Mouse (Mus musculus) ES-E14 (cell line): ENCODE measurements around the gene Slc1a1. TPM values are rescaled to one million over a fixed set of nuclear protein-coding genes. Genes with fewer than 3 reads are reported as not detected.

Source experiments
- DNase-seq: peaks from one replicate; pipeline ENCODE4 v3.0.0-alpha.2; 2013; ENCODE audit warnings: low read depth, low spot score
- H3K27ac ChIP-seq: 2 replicates; pipeline ENCODE4 v1.5.1; 2012; ENCODE audit warnings: low read depth, mild to moderate bottlenecking, low read length, moderate library complexity, mixed read lengths; ENCODE audit not compliant: poor library complexity, insufficient read depth, severe bottlenecking
- H3K36me3 ChIP-seq: 2 replicates; pipeline ENCODE4 v1.6.1; 2012; ENCODE audit warnings: mild to moderate bottlenecking, low read length, moderate library complexity, mixed read lengths; ENCODE audit not compliant: control insufficient read depth, poor library complexity, insufficient read depth, severe bottlenecking
- H3K4me1 ChIP-seq, 2 experiments: fragments of 150-350 bp in 1 of 2; sonication (generic) in 1 of 2; 2 replicates each; pipeline ENCODE4 v1.6.1; 2012; ENCODE audit warnings: low read length in 2 of 2, mild to moderate bottlenecking in 1 of 2, mixed read lengths in 1 of 2; ENCODE audit not compliant: control insufficient read depth in 2 of 2, insufficient read depth in 2 of 2, poor library complexity in 1 of 2
- H3K4me3 ChIP-seq, 2 experiments: fragments of 150-350 bp in 1 of 2; sonication (generic) in 1 of 2; 2 replicates each; pipeline ENCODE4 v1.5.1; 2012; ENCODE audit warnings: low read length in 2 of 2, low read depth in 1 of 2, mild to moderate bottlenecking in 1 of 2, mixed read lengths in 1 of 2; ENCODE audit not compliant: insufficient read depth in 1 of 2, poor library complexity in 1 of 2, severe bottlenecking in 1 of 2
- H3K9ac ChIP-seq: 2 replicates; pipeline ENCODE4 v1.6.1; 2012; ENCODE audit warnings: low read depth, mild to moderate bottlenecking, low read length, mixed read lengths; ENCODE audit not compliant: poor library complexity, insufficient read depth, severe bottlenecking
- H3K9me3 ChIP-seq: fragments of 150-350 bp; sonication (generic); 2 replicates; pipeline ENCODE4 v1.6.1; 2012; ENCODE audit warnings: low read depth, mild to moderate bottlenecking, low read length; ENCODE audit not compliant: control insufficient read depth, insufficient read depth
- CHD2 ChIP-seq: IDR thresholded peaks from 2 replicates; pipeline ENCODE4 v1.6.1; 2014; ENCODE audit warnings: mild to moderate bottlenecking, low read depth, low read length, inconsistent platforms
- HCFC1 ChIP-seq: IDR thresholded peaks from 2 replicates; pipeline ENCODE4 v1.6.1; 2012; ENCODE audit warnings: low read length, inconsistent platforms, borderline replicate concordance; ENCODE audit not compliant: insufficient read depth
- MAFK ChIP-seq: IDR thresholded peaks from 2 replicates; pipeline ENCODE4 v1.6.1; 2014; ENCODE audit warnings: mild to moderate bottlenecking, low read depth, low read length, inconsistent platforms; ENCODE audit not compliant: insufficient read depth
- ZC3H11A ChIP-seq: IDR thresholded peaks from 2 replicates; pipeline ENCODE4 v1.6.1; 2012; ENCODE audit warnings: low read depth, mild to moderate bottlenecking, inconsistent platforms, low read length, borderline replicate concordance
- ZNF384 ChIP-seq: IDR thresholded peaks from 2 replicates; pipeline ENCODE4 v1.6.1; 2012; ENCODE audit warnings: low read depth, low read length, inconsistent platforms
- in situ Hi-C, 2 experiments: fragments of 600-800 bp; cut with MboI; formaldehyde crosslinking; loops; one replicate each; pipeline ENCODE4 v1.15.1; 2025; ENCODE audit warnings: low sequenced_read_pairs in 2 of 2, inconsistent platforms in 1 of 2; ENCODE audit not compliant: unreplicated experiment in 2 of 2
- total RNA-seq: library from RNA; depleted of rRNA; stranded (reverse); fragments of 300-350 nt; gene quantifications from 2 replicates; pipeline ENCODE4 v1.2.3, GENCODE M21; 2012

Gene Slc1a1
- total RNA-seq, 1 experiment = 5.0 TPM

DNA sequence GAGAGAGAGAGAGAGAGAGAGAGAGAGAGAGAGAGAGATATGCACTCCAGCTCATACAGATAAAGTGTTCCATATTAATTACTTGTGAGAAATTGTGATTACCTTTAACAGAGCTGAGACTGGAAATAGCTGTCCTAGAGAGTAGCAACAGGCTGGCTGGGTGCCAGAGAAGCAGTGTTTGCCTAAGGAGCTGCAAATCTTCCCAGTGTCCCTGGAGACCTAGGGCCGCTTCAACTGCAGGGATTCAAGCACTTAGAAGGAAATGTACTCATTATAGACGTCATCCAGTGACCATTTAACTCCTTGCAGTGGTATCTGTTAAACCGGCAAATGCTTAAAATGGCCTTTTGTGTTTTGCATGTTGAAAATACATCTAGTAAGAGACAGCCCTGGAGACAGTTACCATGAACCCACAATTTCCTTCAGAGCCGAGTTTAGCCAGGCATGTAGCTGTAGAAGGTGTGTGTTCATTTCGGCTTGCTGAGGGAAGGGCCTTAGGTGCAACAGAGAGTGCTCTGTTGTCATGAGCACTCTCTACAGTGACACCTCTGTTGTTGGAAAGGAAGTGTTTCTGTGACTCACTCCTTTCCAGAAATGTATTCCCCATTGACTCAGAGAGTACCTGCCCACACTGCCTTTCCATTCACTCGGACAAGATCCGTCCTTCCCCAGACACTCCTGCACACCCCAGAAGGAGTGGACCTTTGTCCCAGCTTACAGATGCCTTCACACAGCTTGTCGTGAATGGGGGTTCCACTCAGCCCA, 10.3 kb downstream of the Slc1a1 start:
- Histone ChIP-seq H3K27ac (no peak overlapping the region), H3K9me3 (no peaks in the 10 kb centered on the region), H3K9ac (no peak overlapping the region), H3K4me1 (no peaks in the 10 kb centered on the region), H3K4me3 (no peak overlapping the region), H3K36me3 (no peaks in the 10 kb centered on the region)
- no peak for TF ChIP-seq MAFK
- no peak for TF ChIP-seq ZC3H11A
- no peak for TF ChIP-seq CHD2
- no peak for TF ChIP-seq ZNF384
- TF ChIP-seq HCFC1 = no peak
- in situ Hi-C loops = no loop called here
- DNase-seq = no peak

DNA sequence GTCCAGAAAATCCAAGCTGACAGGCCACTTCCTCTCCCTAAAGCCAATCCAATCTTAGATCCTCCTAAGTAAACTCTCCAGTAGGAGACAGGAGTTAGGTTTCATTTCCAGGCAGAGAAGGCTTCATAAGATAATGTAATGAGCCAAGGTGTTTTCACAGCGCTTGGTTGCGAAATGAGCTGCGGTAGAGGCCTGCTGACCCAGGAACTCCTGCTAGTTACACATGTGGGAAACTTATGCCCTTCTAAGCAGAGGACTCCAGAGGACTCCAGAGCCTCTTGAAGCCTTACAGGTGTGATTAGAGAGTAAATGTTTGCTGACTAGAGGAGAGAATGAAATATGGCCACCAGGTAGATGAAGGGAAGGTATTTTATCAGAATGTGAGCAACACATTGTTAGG, 15.7 kb downstream of the Slc1a1 start:
- H3K27ac ChIP-seq = no peak overlapping the region
- in situ Hi-C loops = no loop called here
- no peaks in the 10 kb centered on the region for H3K36me3 ChIP-seq
- H3K4me3 ChIP-seq = no peak overlapping the region
- no peaks in the 10 kb centered on the region for H3K9me3 ChIP-seq
- TF ChIP-seq CHD2 (no peak), HCFC1 (no peak), ZNF384 (no peak), ZC3H11A (no peak)
- no peak for DNase-seq
- no peak overlapping the region for H3K9ac ChIP-seq
- H3K4me1 ChIP-seq = no peaks in the 10 kb centered on the region

DNA sequence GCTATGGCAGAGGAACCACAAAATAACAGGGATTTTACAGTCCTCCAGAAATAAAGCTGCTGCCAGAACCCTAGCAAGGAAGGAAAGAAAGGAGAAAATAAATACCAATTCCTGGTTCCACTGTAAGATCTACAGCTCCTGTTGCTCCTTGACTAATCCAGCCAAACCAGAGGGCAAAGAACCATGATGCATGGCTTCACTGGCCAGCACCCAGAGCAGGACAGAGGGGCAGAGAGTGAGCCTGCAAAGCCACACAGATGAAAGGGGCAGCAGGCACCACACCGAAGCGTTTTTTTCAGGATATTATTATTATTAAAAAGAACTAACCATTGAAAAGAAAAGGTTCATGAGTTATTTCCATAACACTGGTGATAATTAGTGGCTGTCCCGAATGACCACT, 17.2 kb downstream of the Slc1a1 start:
- no peak overlapping the region for H3K27ac ChIP-seq
- H3K36me3 ChIP-seq = no peaks in the 10 kb centered on the region
- DNase-seq = no peak
- no peak overlapping the region for H3K9ac ChIP-seq
- no peak overlapping the region for H3K4me3 ChIP-seq
- in situ Hi-C loops = no loop called here
- H3K9me3 ChIP-seq = no peaks in the 10 kb centered on the region
- TF ChIP-seq ZC3H11A (no peak), MAFK (no peak), CHD2 (no peak)
- H3K4me1 ChIP-seq = no peaks in the 10 kb centered on the region; a peak in 1 of 4 replicates

DNA sequence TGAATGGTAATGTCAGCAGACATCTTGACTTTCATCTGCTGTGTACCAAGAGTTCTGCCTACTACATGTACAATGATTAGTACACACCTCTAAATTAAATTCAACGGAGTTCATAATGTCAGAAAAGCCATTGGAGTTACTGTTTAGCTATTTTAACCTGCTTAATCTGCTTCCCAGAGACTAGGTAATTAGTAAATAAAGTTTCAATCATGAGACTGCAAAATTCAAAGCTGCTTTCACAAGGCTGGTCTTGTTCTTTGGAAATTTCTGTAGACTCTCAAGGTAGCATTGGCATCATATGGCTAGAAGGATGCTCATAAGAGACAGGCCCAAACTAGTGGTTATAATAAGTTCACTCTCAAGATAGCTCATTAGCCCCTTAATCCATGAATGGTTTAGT, 20.0 kb downstream of the Slc1a1 start:
- in situ Hi-C loops = no loop called here
- H3K36me3 ChIP-seq = no peaks in the 10 kb centered on the region
- no peak overlapping the region for H3K4me3 ChIP-seq
- H3K9ac ChIP-seq = no peak overlapping the region
- no peak overlapping the region for H3K27ac ChIP-seq
- DNase-seq = no peak
- TF ChIP-seq ZNF384 (no peak), MAFK (no peak), CHD2 (no peak), ZC3H11A (no peak), HCFC1 (no peak)
- no peaks in the 10 kb centered on the region for H3K9me3 ChIP-seq
- H3K4me1 ChIP-seq = no peaks in the 10 kb centered on the region; a peak in 1 of 4 replicates

DNA sequence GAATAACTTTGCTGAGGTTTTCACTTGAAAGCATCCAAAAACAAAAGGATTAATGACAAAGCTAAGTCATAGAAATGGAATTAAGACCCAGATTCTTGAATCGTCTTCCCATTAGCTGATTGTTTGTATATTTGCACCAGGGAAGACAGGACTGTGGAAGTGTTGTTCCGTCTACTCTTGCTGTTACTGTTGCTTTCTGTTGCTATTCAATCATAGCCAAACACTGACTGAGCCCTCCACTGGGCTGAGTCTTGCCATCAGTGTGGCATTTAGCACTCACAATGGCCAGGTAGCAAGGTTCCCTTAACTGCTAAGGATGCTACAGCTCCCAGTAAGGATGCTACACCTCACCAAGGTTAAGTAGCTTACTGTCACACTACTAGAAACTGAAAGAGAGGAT, 25.4 kb downstream of the Slc1a1 start:
- TF ChIP-seq CHD2 = no peak
- TF ChIP-seq HCFC1 = no peak
- no peak for TF ChIP-seq MAFK
- TF ChIP-seq ZNF384 = no peak
- TF ChIP-seq ZC3H11A = no peak
- Histone ChIP-seq H3K4me1 (no peaks in the 10 kb centered on the region; a peak in 1 of 4 replicates), H3K9ac (no peak overlapping the region), H3K27ac (no peak overlapping the region), H3K4me3 (no peak overlapping the region), H3K9me3 (no peaks in the 10 kb centered on the region), H3K36me3 (no peaks in the 10 kb centered on the region)
- in situ Hi-C loops = no loop called here
- no peak for DNase-seq
